Mouse (Mus musculus): Measurements from ENCODE around the gene Jade1. TPM values are rescaled to one million over a fixed set of nuclear protein-coding genes. Genes with fewer than 3 reads are reported as not detected.
A peak's percentile ranks its signal among the peaks of the same experiment; 100 is the strongest.

The Jade1 gene
- total and polyA plus RNA-seq, 3 experiments, result 116 to 150 (median 134) TPM

- Histone ChIP-seq H3K9me3 (replicated peaks; ENCODE audit: insufficient read depth, low read length) (no peaks in the 10 kb centered on the region), H3K27me3 (ENCODE audit: control insufficient read depth in 1 of 2, insufficient read depth in 2 of 2, low read length in 2 of 2) (no peaks in the 10 kb centered on the region), H3K79me2 (ENCODE audit: control insufficient read depth, insufficient read depth, low read length, poor library complexity) (peaks cover 32% of the 10 kb centered on the region), H3K9ac (ENCODE audit: control insufficient read depth, low read depth, low read length, poor library complexity, severe bottlenecking) (no peak overlapping the region), H3K36me3 (ENCODE audit: control insufficient read depth in 1 of 2, insufficient read depth in 2 of 2, low read length in 2 of 2) (peaks cover 7 to 22% of the 10 kb centered on the region in 2 experiments), H3K4me3 (ENCODE audit: control insufficient read depth in 1 of 2, insufficient read depth in 1 of 2, low read depth in 2 of 2, low read length in 2 of 2) (no peak overlapping the region), H3K4me1 (ENCODE audit: control insufficient read depth in 1 of 2, insufficient read depth in 2 of 2, low read length in 2 of 2) (no peaks in the 10 kb centered on the region), H3K27ac (ENCODE audit: control insufficient read depth, low read depth, low read length) (no peak overlapping the region)
- TF ChIP-seq MYC (IDR thresholded peaks at IDR 0.05; ENCODE audit: low read depth, low read length) (no peak), ZNF384 (IDR thresholded peaks at IDR 0.05; ENCODE audit: low read depth, low read length) (no peak), ELF1 (IDR thresholded peaks at IDR 0.05; ENCODE audit: low read depth, low read length) (no peak), CTCF (IDR thresholded peaks at IDR 0.05 in 2 of 3, conservative IDR thresholded peaks at IDR 0.05 in 1 of 3; ENCODE audit: control insufficient read depth in 1 of 3, insufficient read depth in 1 of 3, low read depth in 2 of 3, low read length in 3 of 3, poor library complexity in 1 of 3, severe bottlenecking in 1 of 3) (no peak), POLR2A (IDR thresholded peaks at IDR 0.05; ENCODE audit: control insufficient read depth in 1 of 2, insufficient read depth in 1 of 2, low read depth in 1 of 2, low read length in 2 of 2, poor library complexity in 1 of 2) (no peak; a peak in 1 of 4 replicates), SMC3 (IDR thresholded peaks at IDR 0.05; ENCODE audit: low read depth, low read length) (no peak), HCFC1 (IDR thresholded peaks at IDR 0.05; ENCODE audit: low read depth, low read length) (no peak), MEF2A (IDR thresholded peaks at IDR 0.05; ENCODE audit: extremely low read depth, insufficient replicate concordance, low read depth, low read length, poor library complexity, severe bottlenecking) (no peak)
- DNase-seq (ENCODE audit: low read depth, low spot score), result no peak
Observed at GRCm38 (mm10) chr3:41599226-41599625, 43.7 kb downstream of the Jade1 start.

- DNase-seq (ENCODE audit: low read depth, low spot score), result peak; percentile 49
- no peak for TF ChIP-seq POLR2AphosphoS2 (IDR thresholded peaks at IDR 0.05; ENCODE audit: low read length)
- TF ChIP-seq CTCF (IDR thresholded peaks at IDR 0.05 in 2 of 3, conservative IDR thresholded peaks at IDR 0.05 in 1 of 3; ENCODE audit: control insufficient read depth in 1 of 3, insufficient read depth in 1 of 3, low read depth in 2 of 3, low read length in 3 of 3, poor library complexity in 1 of 3, severe bottlenecking in 1 of 3), result peak; percentile 31 to 42 (median 38); a peak in 4 of 6 replicates
- no peak for TF ChIP-seq ZNF384 (IDR thresholded peaks at IDR 0.05; ENCODE audit: low read depth, low read length)
- TF ChIP-seq TAL1 (IDR thresholded peaks at IDR 0.05; ENCODE audit: low read length), result no peak
- no peak for TF ChIP-seq MAZ (IDR thresholded peaks at IDR 0.05; ENCODE audit: low read depth, low read length)
- no peak for TF ChIP-seq NELFE (IDR thresholded peaks at IDR 0.05; ENCODE audit: low read depth, low read length)
- TF ChIP-seq ZC3H11A (IDR thresholded peaks at IDR 0.05; ENCODE audit: low read depth, low read length), result no peak
- no peak for TF ChIP-seq USF1 (IDR thresholded peaks at IDR 0.05; ENCODE audit: low read depth, low read length)
- peak; percentile 26 for TF ChIP-seq RAD21 (IDR thresholded peaks at IDR 0.05; ENCODE audit: low read depth, low read length)
- H3K79me2 ChIP-seq (ENCODE audit: control insufficient read depth, insufficient read depth, low read length, poor library complexity), result peaks cover 27% of the 10 kb centered on the region
- H3K27ac ChIP-seq (ENCODE audit: control insufficient read depth, low read depth, low read length), result no peak overlapping the region
- no peaks in the 10 kb centered on the region for H3K4me1 ChIP-seq (ENCODE audit: control insufficient read depth in 1 of 2, insufficient read depth in 2 of 2, low read length in 2 of 2)
- H3K9me3 ChIP-seq (replicated peaks; ENCODE audit: insufficient read depth, low read length), result no peaks in the 10 kb centered on the region
- no peaks in the 10 kb centered on the region for H3K27me3 ChIP-seq (ENCODE audit: control insufficient read depth in 1 of 2, insufficient read depth in 2 of 2, low read length in 2 of 2)
- H3K9ac ChIP-seq (ENCODE audit: control insufficient read depth, low read depth, low read length, poor library complexity, severe bottlenecking), result no peak overlapping the region
- peaks cover 7 to 22% of the 10 kb centered on the region in 2 experiments for H3K36me3 ChIP-seq (ENCODE audit: control insufficient read depth in 1 of 2, insufficient read depth in 2 of 2, low read length in 2 of 2)
- no peak overlapping the region for H3K4me3 ChIP-seq (ENCODE audit: control insufficient read depth in 1 of 2, insufficient read depth in 1 of 2, low read depth in 2 of 2, low read length in 2 of 2)
Observed at GRCm38 (mm10) chr3:41599806-41600589, 44.5 kb downstream of the Jade1 start.
